Mouse (Mus musculus): ENCODE measurements around the gene Bbx.

The Bbx gene

DNA sequence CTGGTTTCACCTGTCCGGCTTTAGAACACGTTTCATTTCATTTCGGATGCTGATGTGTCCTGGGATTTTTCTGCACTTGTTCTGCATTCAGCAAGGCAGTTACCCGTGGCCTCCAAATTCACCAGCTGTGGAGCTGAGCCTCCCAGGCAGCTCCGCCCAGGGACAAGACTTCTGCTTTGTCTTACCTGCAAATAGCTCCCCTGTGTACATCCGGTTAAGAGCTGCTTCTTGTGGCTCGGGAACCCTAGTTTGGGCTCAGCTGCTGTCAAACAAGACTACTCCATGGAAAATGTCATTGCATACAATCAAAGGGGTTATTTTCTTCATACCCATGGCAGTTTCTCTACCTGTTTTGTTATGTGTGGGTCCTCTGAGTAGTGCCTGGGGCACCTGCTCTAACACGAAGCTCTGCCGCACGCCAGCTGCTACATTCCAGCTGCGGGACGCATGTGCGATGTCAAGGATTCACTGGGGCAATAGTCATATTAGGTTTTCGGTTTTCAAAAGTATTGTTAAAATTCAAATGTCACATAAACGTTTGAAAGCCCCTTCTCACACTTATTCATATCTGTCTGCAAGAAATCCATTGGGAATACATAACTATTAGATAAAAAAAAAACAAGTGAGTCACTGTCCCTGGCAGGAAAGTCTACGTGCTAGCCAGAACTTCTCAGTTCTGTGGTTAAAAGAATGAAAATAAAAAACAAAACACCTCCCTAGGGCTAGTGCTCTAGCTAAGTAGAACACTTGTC lies 264.8 kb downstream of the Bbx start:
- no peak for DNase-seq (ENCODE audit: low spot score in 2 of 2)

DNA sequence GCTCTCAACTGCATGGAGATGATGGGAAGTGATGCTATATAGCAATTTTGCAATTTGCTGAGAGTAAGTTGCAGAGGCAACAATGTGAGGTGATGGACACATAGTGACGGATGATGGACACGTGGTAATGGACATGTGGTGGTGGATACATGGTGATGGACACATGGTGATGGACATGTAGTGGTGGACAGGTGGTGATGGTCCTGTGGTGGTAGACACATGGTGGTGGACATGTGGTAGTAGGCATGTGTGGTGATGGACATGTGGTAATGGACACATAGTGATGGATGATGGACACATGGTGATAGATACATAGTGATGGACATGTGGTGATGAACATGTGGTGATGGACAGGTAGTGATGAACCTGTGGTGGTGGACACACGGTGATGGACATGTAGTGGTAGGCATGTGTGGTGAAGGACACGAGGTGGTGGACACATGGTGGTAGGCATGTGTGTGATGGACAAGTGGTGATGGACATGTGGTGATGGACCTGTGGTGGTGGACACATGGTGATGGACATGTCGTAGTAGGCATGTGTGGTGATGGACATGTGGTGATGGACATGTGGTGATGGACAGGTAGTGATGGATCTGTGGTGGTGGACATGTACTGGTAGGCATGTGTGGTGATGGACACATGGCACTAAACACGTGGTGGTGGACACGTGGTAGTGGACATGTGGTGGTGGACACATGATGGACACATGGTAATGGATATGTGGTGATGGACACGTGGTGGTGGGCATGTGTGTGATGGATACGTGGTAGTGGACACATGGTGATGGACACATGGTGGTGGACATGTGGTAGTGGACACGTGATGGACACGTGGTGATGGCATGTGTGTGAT lies 271.5 kb downstream of the Bbx start:
- no peak for DNase-seq (ENCODE audit: low spot score in 2 of 2)

DNA sequence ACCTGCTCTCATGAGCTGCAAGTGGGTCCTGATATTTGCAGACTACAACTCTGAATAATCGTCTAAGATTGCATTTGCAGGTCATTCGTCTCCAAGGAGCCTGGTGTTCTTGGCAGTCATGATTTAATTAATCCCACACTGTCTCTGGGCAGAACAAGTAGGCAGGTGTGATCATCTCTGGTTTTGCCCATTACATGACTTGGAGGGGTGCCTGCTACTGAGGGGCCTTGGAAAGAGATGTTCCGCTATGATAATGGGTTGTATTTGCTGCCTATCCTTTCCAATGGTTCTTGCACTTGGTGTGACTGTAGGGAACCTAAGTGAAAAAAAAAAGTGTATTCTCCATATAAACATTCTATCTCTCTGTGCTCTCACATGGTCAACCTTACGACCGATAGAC lies 273.6 kb downstream of the Bbx start:
- no peak for DNase-seq (ENCODE audit: low spot score in 2 of 2)

DNA sequence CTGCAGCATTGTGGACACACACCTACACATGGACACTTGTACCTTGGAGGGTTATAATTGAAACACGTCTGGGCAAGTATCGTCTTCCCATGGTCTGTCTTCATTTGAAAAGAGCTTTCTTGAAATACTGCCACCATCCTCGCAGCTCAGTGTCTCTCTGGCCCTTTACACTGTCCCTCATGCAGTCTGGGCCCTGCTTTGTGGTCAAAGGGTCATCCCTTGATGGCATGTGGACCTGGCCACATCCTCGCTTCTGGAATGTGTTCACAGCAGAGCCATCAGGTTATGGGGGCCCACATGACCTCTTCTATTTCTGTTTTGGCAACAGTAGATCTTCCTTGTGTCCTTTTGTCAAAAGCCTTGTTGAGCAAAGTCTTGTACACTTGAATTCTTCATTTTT lies 282.6 kb downstream of the Bbx start:
- DNase-seq (ENCODE audit: low spot score in 2 of 2) = no peak

DNA sequence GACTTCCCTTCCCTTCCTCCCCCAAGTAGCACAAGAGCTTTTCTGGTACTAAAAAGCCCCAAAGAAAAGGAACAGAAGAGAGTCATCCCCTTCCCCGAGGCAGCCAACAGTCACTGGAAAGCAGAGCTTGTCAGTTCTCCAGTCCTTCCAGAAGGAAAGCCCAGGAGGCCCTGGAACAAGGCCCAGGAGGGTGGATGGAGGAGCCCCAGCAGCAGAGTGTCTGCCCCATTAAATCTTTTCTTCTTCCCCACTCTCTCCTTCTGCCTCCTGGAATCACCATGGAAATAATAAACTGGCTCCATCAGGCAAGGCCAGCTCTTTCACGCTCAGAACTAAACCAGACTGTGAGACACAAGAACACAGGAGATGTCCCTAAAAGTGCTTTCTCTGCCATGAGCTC lies 284.3 kb downstream of the Bbx start:
- DNase-seq (ENCODE audit: low spot score in 2 of 2) = no peak

Measured in spleen, postnatal 10 days (tissue).